Mouse (Mus musculus): Measurements from ENCODE around the gene 1700006A11Rik. TPM values are rescaled to one million over a fixed set of nuclear protein-coding genes. Genes with fewer than 3 reads are reported as not detected.

Gene 1700006A11Rik
- polyA plus RNA-seq (2017; shearing (Covaris generic)) = not detected

GRCm38 (mm10) chr3:124425940-124426339, at the start of gene 1700006A11Rik:
Gene 1700006A11Rik (minus strand): TSS chr3:124426040.

Other genes starting within 250 kb of the 1700006A11Rik start
- not detected for gene Tram1l1, start 105.2 kb downstream of the 1700006A11Rik start, polyA plus RNA-seq (2017; shearing (Covaris generic))
- not detected for gene 1700003H04Rik, start 155.1 kb upstream of the 1700006A11Rik start, polyA plus RNA-seq (2017; shearing (Covaris generic))

Measured in inflammation-experienced regulatory T-cells, adult 16 weeks (primary cell).